ENCODE assay signal across 8 mouse cellular contexts in the genomic region with DNA sequence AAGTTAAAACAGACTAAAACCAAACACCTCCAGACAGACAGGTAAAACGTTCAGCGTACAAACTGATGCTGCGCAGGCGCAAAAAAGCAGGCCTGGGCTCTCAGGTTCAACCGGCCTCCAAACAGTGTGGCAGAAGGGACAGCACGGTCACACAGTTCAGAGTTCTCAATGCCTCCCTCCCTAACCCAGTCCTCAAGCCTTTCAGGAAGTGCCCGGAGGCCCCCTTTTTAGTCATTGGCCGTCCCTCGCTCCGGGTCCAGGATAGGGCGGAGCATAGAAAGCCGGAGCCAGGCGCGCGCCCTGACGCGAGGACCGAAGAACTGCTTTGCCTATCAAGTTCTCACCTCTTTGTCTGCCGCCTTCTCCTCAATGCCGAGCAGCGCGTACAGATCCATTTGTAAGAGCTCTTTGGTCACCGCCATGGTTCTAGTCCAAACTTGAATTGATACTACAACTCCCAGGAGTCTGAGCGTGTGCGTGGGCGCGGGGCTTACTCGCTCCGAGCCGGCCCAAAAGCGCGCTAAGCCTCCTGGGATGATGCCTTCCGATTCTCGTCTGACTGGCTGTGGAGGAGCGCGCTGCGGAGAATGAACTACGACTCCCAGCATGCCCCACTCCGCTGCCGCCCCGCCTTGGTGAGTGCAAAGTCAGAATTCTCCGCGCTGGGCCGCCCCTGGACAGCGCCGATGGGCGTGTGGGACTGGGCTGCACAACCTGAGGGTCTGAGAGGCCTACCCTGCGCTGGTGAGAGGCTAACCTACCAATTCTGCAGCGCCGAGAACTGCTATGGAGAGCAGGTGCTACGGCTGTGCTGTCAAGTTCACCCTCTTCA. TPM values are rescaled to one million over a fixed set of nuclear protein-coding genes. Genes with fewer than 3 reads are reported as not detected.
DNase-seq lines count a peak whose midpoint lies in the region; ATAC-seq lines count a peak whose summit lies in the region.

A gene (plus strand): TSS at position 274 of the 832 bp plus-strand sequence.
A gene (minus strand): TSS at position 452 of the 832 bp plus-strand sequence.

- peak within 1 kb of the TSS; percentile 81 for H3K4me3 ChIP-seq in heart, embryonic 10.5 days
- peak within 1 kb of the TSS; percentile 65 for H3K4me3 ChIP-seq in kidney, embryonic 15.5 days (replicated peaks)

- peak; percentile 96 for ATAC-seq in erythroblast, adult 5-6 weeks (replicated peaks; ENCODE audit: low FRiP score, poor library complexity, severe bottlenecking)
- ATAC-seq in kidney, embryonic 15.5 days (replicated peaks; ENCODE audit: low FRiP score): peak; percentile 98
- ATAC-seq in monocyte, adult 5-6 weeks (replicated peaks; ENCODE audit: insufficient number of reproducible peaks, low FRiP score, low TSS enrichment, poor library complexity, severe bottlenecking): peak; percentile 98

- no peaks in the 10 kb centered on the region for H3K27me3 ChIP-seq in heart, embryonic 10.5 days (ENCODE audit: insufficient read depth, poor library complexity, severe bottlenecking)
- no peaks in the 10 kb centered on the region for H3K27me3 ChIP-seq in kidney, embryonic 15.5 days

- H3K9me3 ChIP-seq in heart, embryonic 10.5 days: no peaks in the 10 kb centered on the region
- H3K9me3 ChIP-seq in kidney, embryonic 15.5 days (replicated peaks): no peaks in the 10 kb centered on the region

- WGBS in heart, embryonic 10.5 days: under 1% methylated on average over 51 of the region's 51 CpGs
- under 1% methylated on average over 51 of the region's 51 CpGs for WGBS in kidney, embryonic 15.5 days

- peaks cover 15% of the 10 kb centered on the region for H3K4me1 ChIP-seq in heart, embryonic 10.5 days
- peaks cover 23% of the 10 kb centered on the region for H3K4me1 ChIP-seq in kidney, embryonic 15.5 days

- DNase-seq in B cell, adult 2 months: peak; percentile 94 to 95
- DNase-seq in brain, adult 2 months (ENCODE audit: low read depth, low spot score): peak; percentile 99
- DNase-seq in heart, embryonic 10.5 days (ENCODE audit: low spot score): peak; percentile 99
- DNase-seq in liver: peak; percentile 95
- DNase-seq in spleen, postnatal 4 days (ENCODE audit: low spot score in 2 of 2): peak; percentile 93 to 96

- peak within 1 kb of the TSS; percentile 95 for H3K27ac ChIP-seq in heart, embryonic 10.5 days
- H3K27ac ChIP-seq in kidney, embryonic 15.5 days: peak within 1 kb of the TSS; percentile 93

- H3K4me2 ChIP-seq in kidney, embryonic 15.5 days: peak within 1 kb of the TSS; percentile 69

- H3K36me3 ChIP-seq in heart, embryonic 10.5 days: peaks cover 31% of the 10 kb centered on the region
- peaks cover 32% of the 10 kb centered on the region for H3K36me3 ChIP-seq in kidney, embryonic 15.5 days

- H3K9ac ChIP-seq in kidney, embryonic 15.5 days: peak within 1 kb of the TSS; percentile 64

RNA-seq across cellular contexts. Expression of the first gene that starts in this region (rescaled TPM):
- 0.58 and 4.2 TPM in 2 replicates for total RNA-seq in erythroblast, adult 5-6 weeks (2015; ENCODE audit: low replicate concordance)
- 11.3 and 12.6 TPM in 2 replicates for total RNA-seq in erythroblast, adult 5-6 weeks (2017; ENCODE audit: low replicate concordance)
- 46.4 and 50.4 TPM in 2 replicates for polyA plus RNA-seq in heart, embryonic 10.5 days (2016; fragmentation: Nextera tagmentation; extraction: Ambion mirVana)
- 51.8 and 55.4 TPM in 2 replicates for polyA plus RNA-seq in kidney, embryonic 15.5 days (2015; fragmentation: Nextera tagmentation; extraction: Ambion mirVana)
- total RNA-seq in monocyte, adult 5-6 weeks (2017): 8.2 to 38.8 TPM (median 16.5 TPM) in 3 replicates

RNA-seq across cellular contexts. Expression of the second gene that starts in this region (rescaled TPM):
- 3.8 and 22.3 TPM in 2 replicates for total RNA-seq in erythroblast, adult 5-6 weeks (2015; ENCODE audit: low replicate concordance)
- total RNA-seq in erythroblast, adult 5-6 weeks (2017; ENCODE audit: low replicate concordance): 4.5 and 12.4 TPM in 2 replicates
- polyA plus RNA-seq in heart, embryonic 10.5 days (2016; fragmentation: Nextera tagmentation; extraction: Ambion mirVana): 14.8 and 19.5 TPM in 2 replicates
- 18.6 and 21.9 TPM in 2 replicates for polyA plus RNA-seq in kidney, embryonic 15.5 days (2015; fragmentation: Nextera tagmentation; extraction: Ambion mirVana)
- total RNA-seq in monocyte, adult 5-6 weeks (2017): 35.4 to 53.6 TPM (median 46.3 TPM) in 3 replicates

Comparison
In these comparisons a context has a peak if more than half of its experiments do, and no peak if none do; other contexts are left out.
1. Peak in every context shown above with its lines: DNase-seq, ATAC-seq, H3K4me3 ChIP-seq and H3K27ac ChIP-seq.